Mouse (Mus musculus): Measurements from ENCODE around the gene Mrpl2. TPM values are rescaled to one million over a fixed set of nuclear protein-coding genes. Genes with fewer than 3 reads are reported as not detected.
A peak's percentile ranks its signal among the peaks of the same experiment; 100 is the strongest.

The Mrpl2 gene
- total RNA-seq, 2 experiments from 2014 or later, result 82.7 to 120 TPM

DNA sequence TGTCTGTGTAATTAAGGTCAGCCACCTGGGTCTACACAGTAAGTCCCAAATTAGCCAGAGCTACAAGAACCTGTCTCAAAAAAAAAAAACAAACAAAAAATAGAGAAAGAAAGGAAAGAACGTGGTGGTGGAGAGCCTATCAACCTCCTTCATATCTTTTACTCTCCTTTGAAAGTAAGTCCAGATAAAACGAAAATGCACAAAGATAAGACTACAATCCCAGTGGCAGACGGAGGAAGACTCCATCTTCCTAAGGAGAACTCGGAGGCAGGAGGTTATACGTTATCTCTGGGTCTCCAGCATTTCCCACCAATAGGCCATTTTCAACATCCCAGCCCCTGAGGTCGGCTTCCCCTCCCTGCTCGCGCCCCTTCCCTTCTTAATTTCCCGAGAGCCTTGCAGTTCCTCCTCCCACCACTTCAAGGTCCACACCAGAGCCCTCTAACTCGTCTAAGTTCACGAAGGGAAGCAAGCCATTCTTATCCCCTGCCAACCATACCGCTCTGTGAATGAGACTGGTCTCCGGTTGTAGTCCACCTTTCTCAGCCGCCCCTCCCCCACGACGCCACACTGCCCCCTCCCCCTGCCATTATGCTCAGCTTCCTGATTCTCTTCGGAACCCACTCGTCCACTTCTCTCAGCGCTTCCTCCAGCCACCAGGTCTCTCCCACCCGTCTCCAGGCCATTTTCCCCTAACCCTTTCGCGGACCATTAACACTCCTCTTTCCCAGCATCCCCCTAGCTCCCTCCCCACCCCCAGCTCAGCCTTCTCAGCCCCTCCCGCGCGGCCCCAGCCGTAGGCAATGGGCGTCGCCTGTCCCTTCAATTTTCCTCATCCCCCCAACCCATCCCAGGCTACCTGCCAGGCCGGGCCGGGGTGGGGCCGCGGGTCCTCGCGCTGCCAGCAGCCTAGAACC lies 34.1 kb downstream of the Mrpl2 start:
- peak overlapping the region; percentile 77 for H3K4me3 ChIP-seq
- TF ChIP-seq CTCF (IDR thresholded peaks at IDR 0.05), result peak; percentile 56
- intact Hi-C loops (cut with DNase I), result loop anchor here (2.0 to 5.0 kb wide), 2 partner anchors 33 to 72 kb away; partner anchors contain the start of genes Cnpy3, Klc4 and Mrpl2
- peak overlapping the region; percentile 96 for H3K27ac ChIP-seq
- DNase-seq, result peak; percentile 74

DNA sequence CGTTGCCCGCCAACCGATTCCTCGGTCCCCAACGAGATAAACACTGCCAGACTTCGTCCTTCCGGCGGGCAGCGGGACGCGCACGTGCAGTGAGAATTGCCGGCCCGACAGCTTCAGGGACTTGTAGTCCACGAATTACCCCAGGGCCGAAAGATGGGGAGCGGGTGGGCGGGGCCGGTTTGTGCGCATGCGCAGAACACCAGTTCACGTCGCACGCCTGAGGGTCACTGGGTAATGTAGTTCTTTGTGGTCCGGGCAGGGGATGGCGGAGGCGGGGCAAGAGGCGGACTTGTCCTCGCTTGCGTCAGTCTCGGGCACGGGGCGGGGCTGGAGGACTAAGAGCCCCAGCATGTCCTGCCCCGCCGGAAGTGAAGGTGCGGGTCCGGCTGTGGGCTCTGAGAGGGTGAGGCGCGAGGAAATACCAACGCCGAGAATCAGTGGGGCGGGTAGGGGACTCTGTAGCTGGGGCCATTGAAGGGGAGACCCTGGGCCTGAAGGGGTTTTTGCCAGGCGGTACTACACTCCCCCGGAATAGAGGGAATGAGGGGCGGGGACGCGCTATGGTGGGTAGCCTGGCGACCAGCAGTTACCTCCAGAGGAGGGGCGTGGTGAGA lies 34.8 kb downstream of the Mrpl2 start, which contains the start of gene Klhdc3:
Klhdc3 (minus strand) TSS at position 155 of the 614 bp plus-strand sequence.
- H3K27ac ChIP-seq, result peak within 1 kb of the TSS; percentile 96
- H3K4me3 ChIP-seq, result peak within 1 kb of the TSS; percentile 77
- intact Hi-C loops (cut with DNase I), result loop anchor here (1.0 to 5.0 kb wide), 3 partner anchors 24 to 71 kb away; partner anchors contain the start of genes Cnpy3, Klc4, Mrpl2 and Ppp2r5d
- peak; percentile 99 for DNase-seq
- no peak for TF ChIP-seq CTCF (IDR thresholded peaks at IDR 0.05)

DNA sequence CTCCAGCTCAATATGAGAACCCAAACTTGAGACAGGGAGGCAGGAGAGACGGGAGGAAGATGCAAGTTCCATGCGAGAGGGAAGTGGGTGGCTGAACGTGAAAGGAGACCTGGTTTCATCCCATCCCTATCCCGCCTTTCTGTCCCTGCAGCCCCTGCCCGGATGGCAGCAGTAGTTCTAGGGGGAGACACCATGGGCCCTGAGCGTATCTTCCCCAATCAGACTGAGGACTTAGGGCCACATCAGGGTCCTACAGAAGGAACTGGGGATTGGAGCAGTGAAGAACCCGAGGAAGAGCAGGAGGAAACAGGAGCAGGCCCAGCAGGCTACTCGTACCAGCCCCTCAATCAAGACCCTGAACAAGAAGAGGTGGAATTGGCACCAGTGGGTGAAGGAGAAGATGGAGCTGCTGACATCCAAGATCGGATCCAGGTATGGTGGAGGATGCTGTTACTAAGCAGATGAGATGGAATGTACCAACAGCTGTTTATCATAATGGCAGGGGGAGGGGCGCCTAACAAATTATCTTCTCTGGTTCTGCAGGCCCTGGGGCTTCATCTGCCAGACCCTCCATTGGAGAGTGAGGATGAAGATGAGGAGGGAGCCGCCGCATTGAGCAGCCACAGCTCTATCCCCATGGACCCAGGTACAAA lies 35.6 kb downstream of the Mrpl2 start:
- no peak for TF ChIP-seq CTCF (IDR thresholded peaks at IDR 0.05)
- Histone ChIP-seq H3K4me3 (peak overlapping the region; percentile 77), H3K27ac (peak overlapping the region; percentile 92)
- DNase-seq, result no peak
- intact Hi-C loops (cut with DNase I), result loop anchor here (1.0 to 5.0 kb wide), 3 partner anchors 24 to 71 kb away; partner anchors contain the start of genes Cnpy3, Klc4, Mrpl2 and Ppp2r5d

DNA sequence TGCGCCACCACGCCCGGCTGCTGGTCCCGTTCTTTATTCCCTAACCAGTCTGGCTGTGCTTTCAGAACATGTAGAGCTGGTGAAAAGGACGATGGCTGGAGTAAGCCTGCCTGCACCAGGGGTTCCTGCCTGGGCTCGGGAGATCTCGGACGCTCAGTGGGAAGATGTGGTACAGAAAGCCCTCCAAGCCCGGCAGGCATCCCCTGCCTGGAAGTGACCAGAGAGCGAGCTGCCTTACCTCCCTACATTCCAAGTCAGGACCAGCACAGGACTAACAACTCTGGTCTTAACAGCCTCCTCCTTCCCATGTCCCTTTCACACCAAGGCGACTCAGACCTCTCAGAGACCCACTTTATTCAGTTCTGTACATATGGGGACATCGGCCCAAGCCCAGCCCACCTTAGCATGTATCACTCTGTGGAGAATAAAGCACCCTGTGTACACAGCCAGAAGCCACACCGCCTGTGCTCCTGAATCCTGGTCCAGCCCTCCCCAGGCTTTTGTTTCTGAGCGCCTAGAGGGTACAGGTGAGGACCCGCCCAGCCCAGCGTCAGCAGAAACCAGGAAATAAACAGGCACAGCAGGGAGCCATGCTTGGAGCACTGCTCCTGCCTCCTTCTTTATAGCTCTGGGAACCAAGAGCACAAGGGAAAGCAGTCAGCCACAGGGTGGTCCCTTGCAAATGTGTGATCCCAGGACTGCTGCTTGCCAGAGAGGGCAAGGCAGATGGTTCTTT lies 36.8 kb downstream of the Mrpl2 start:
- no peak for TF ChIP-seq CTCF (IDR thresholded peaks at IDR 0.05)
- Histone ChIP-seq H3K4me3 (no peak overlapping the region), H3K27ac (no peak overlapping the region)
- DNase-seq, result no peak
- intact Hi-C loops (cut with DNase I), result loop anchor here (5.0 kb wide), 1 partner anchor 69 kb away; the partner anchor contains the start of gene Cnpy3

DNA sequence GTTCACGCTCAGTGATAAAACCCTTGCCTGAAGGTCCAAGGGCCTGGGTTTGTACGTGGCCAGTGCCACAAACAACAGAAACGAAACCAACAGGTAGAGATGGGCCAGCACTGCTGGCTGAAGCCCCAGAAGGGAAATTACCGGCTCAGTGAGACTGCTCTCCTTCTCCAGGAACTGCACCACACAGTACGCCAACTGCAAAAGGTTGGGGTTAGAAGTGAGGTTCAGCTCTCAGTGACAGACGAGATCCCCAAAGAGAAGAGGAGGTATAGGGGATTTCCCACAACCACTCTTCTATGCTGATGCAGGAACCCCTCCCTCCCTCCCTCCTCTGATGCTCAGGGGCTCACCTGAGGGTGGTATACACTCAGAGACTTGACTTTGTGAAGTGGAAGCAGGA lies 39.9 kb downstream of the Mrpl2 start:
- TF ChIP-seq CTCF (IDR thresholded peaks at IDR 0.05), result no peak
- intact Hi-C loops (cut with DNase I), result no loop called here
- no peak overlapping the region for H3K4me3 ChIP-seq
- no peak overlapping the region for H3K27ac ChIP-seq
- no peak for DNase-seq

DNA sequence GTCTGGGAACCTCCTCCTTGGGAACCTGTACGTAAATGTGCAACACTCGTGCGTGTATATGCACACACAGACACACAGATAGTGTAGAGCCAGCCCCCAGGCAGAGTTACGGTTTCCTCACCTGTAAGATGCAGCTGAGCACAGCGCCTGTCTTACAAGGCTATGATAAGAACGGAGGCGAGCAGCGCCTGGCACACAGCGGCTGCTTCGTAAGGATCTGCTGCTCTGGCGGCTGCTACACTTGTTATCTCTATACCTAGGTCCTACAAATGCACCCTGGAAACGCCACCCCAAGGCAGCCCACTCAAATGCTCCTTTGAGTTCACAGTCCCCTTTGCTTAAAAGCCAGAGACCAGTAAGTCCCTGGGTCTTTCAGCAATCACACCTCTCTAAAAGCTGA lies 44.6 kb downstream of the Mrpl2 start:
- DNase-seq, result no peak
- Histone ChIP-seq H3K27ac (no peak overlapping the region), H3K4me3 (no peak overlapping the region)
- TF ChIP-seq CTCF (IDR thresholded peaks at IDR 0.05), result no peak
- intact Hi-C loops (cut with DNase I), result no loop called here

DNA sequence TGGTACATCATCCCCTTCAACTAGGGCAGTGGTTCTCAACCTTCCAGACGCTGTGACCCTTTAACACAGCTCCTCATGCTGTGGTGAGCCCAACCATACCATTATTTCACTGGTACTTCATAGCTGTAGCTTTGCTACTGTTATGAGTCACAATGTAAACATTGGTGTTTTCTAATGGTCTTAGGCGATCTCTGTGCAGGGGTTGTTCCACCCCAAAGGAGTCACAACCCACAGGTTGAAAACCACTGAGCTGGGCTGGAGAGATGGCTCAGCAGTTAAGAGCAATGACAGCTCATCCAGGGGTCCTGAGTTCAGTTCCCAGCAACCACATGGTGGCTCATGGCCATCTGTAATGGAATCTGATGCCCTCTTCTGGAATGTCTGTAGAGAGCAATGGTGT lies 45.4 kb downstream of the Mrpl2 start:
- H3K27ac ChIP-seq, result no peak overlapping the region

DNA sequence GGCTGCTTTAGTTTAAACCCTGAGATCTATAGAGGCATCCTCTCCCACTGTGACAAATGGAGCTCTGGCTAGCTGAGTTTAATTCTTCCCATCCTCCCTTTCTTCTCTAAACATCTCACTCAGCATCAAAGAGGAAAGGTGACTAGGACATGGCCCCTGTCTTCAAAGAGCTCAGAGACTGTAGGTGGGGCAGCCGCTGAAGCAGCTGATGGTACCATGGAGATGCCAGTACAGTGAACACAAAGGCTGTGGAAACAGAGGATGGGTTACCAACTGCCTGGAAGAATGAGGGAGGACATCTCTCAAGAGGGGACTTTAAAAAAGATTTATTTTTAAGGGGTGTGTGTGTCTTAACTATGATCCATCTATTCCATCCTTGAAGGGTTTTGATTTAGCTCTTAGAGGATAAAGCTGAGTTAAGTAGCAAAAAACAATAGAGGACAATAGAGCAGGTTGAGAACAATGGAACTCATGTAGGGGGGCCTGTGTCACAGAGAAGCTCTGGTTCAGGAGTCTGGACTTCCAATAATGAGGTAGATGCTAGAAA lies 48.6 kb downstream of the Mrpl2 start:
- Histone ChIP-seq H3K27ac (no peak overlapping the region), H3K4me3 (no peak overlapping the region)
- DNase-seq, result no peak
- TF ChIP-seq CTCF (IDR thresholded peaks at IDR 0.05), result no peak
- intact Hi-C loops (cut with DNase I), result no loop called here

More for the DNA sequence above, 45.4 kb downstream of the Mrpl2 start:
- no peak for TF ChIP-seq CTCF (IDR thresholded peaks at IDR 0.05)
- intact Hi-C loops (cut with DNase I), result no loop called here
- no peak for DNase-seq
- H3K4me3 ChIP-seq, result no peak overlapping the region

DNA sequence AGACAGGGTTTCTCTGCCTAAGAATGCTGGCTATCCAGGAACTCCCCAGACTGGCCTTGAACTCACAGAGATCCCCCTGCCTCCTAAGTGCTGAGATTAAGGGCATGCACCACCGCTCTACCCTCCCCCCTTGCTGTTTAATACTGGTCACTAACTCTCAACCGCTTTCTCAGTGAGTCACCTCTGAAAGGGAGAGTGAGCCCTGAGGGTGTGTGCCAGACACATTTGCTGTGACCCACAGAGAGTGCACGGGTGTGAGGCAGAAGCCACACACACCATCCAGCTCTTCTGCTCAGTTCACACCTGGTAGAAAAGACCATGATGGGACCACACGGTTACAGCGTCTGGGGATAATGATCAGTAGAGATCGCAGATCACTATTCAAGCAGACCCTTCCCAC lies 52.5 kb downstream of the Mrpl2 start:
- intact Hi-C loops (cut with DNase I), result no loop called here
- Histone ChIP-seq H3K27ac (no peak overlapping the region), H3K4me3 (no peak overlapping the region)
- DNase-seq, result no peak
- TF ChIP-seq CTCF (IDR thresholded peaks at IDR 0.05), result no peak

DNA sequence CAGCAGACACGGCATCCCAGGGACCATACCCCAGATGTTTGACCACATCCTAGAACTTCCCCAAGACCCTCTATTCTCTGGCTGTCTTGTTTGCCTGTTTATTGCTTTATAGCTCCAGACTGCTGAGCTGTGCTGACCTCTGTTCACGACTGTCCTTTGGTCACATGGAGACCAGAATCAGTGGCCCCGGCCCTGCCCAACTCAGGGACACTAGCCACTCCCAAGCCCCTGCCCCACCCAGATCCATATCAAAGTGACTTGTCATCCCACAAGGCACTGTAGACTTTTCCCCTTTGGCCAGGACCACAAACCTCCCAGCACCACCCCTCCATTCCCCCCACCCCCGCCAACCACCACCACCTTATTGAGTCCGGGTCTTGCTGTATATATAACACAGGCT lies 53.2 kb downstream of the Mrpl2 start:
- no peak overlapping the region for H3K27ac ChIP-seq
- no peak for TF ChIP-seq CTCF (IDR thresholded peaks at IDR 0.05)
- intact Hi-C loops (cut with DNase I), result no loop called here
- DNase-seq, result no peak
- no peak overlapping the region for H3K4me3 ChIP-seq

Other genes starting within 250 kb of the Mrpl2 start
- under 1 TPM; 0.33 to 0.66 TPM for gene Crip3, start 217.3 kb upstream of the Mrpl2 start, total RNA-seq (2021)
- gene Slc22a7, start 207.8 kb upstream of the Mrpl2 start, total RNA-seq (2021), result not detected
- gene Ttbk1, start 158.6 kb upstream of the Mrpl2 start, total RNA-seq (2021), result under 1 TPM; 0.08 to 0.22 TPM
- gene Dnph1, start 149.5 kb upstream of the Mrpl2 start, total RNA-seq (2021), result 1 to 10 TPM; 5.2 to 5.7 TPM
- 10 to 100 TPM; 13.8 to 15.5 TPM for gene Cul9, start 99.8 kb upstream of the Mrpl2 start, total RNA-seq (2021)
- 10 to 100 TPM; 82.4 to 89.3 TPM for gene Srf, start 90.1 kb upstream of the Mrpl2 start, total RNA-seq (2021)
- gene Ptk7, start 16.7 kb upstream of the Mrpl2 start, total RNA-seq (2021), result under 1 TPM; 0.28 to 0.78 TPM
- 10 to 100 TPM; 10.9 to 13.1 TPM for gene Klc4, start 207 bp upstream of the Mrpl2 start, total RNA-seq (2021)
- 1 to 10 TPM; 2.9 to 5.6 TPM for gene Cul7, start 4.1 kb downstream of the Mrpl2 start, total RNA-seq (2021)
- 10 to 100 TPM in 1 of 2 experiments, 1 to 10 TPM in 1; 7.9 to 12.6 TPM for gene Rrp36, start 28.1 kb downstream of the Mrpl2 start, total RNA-seq (2021)
- gene Mea1, start 32.6 kb downstream of the Mrpl2 start, total RNA-seq (2021), result 10 to 100 TPM; 34.6 to 49.1 TPM
- 100 to 1,000 TPM in 1 of 2 experiments, 10 to 100 TPM in 1; 83.0 to 108 TPM for gene Klhdc3, start 34.7 kb downstream of the Mrpl2 start, total RNA-seq (2021)
- 10 to 100 TPM; 30.0 to 33.1 TPM for gene Ppp2r5d, start 58.9 kb downstream of the Mrpl2 start, total RNA-seq (2021)
- gene Pex6, start 65.2 kb downstream of the Mrpl2 start, total RNA-seq (2021), result 10 to 100 TPM; 13.4 to 21.8 TPM
- gene Gnmt, start 82.9 kb downstream of the Mrpl2 start, total RNA-seq (2021), result 1 to 10 TPM; 1.7 to 4.8 TPM
- 1 to 10 TPM; 8.3 to 9.3 TPM for gene Cnpy3, start 106.0 kb downstream of the Mrpl2 start, total RNA-seq (2021)
- not detected for gene Ptcra, start 117.5 kb downstream of the Mrpl2 start, total RNA-seq (2021)
- 10 to 100 TPM; 31.3 to 33.2 TPM for gene 2310039H08Rik, start 126.4 kb downstream of the Mrpl2 start, total RNA-seq (2021)
- gene Rpl7l1, start 136.4 kb downstream of the Mrpl2 start, total RNA-seq (2021), result 10 to 100 TPM; 34.9 to 55.9 TPM
- 10 to 100 TPM; 11.9 to 13.4 TPM for gene Bicral, start 212.3 kb downstream of the Mrpl2 start, total RNA-seq (2021)
- gene Tbcc, start 244.5 kb downstream of the Mrpl2 start, total RNA-seq (2021), result 1 to 10 TPM; 6.0 to 8.2 TPM